ENCODE assay signal across 22 mouse cellular contexts in the genomic region with DNA sequence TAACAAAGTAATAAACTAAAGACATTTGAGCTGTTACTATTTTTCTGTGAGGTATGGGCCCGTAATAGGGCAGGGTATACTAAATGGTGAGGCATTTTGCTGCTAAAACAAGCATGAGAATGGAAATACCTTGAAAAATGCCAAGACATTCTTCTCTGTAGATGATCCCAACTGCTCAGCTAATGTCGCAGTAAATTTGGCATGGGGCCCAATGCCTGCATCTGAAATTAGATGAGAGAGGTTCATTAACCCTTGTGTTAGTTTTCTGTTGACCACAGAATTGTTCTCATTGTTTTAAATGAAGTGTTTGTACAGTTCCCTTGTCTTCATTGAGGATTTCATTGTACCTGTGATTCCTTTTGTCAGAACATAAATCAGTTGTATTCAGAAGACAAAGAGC.
DNase-seq lines count a peak whose midpoint lies in the region; TF ChIP-seq lines count a peak whose summit lies in the region.
"Had no signal": no experiment of that assay in that cellular context is flagged by ENCODE, and none has a peak within 500 bp of the region (broad histone marks: within the 10 kb centered on the region; RNA-seq: fewer than 3 reads in every experiment).

No protein-coding gene starts in this region.

- H3K27me3 ChIP-seq in cerebellum, adult 2 months (ENCODE audit: control insufficient read depth, insufficient read depth, low read length) = no peaks in the 10 kb centered on the region
- H3K27me3 ChIP-seq: heart, embryonic 13.5 days; limb, embryonic 13.5 days; midbrain, embryonic 12.5 days had no signal

- TF ChIP-seq CTCF in cerebellum, adult 2 months (IDR thresholded peaks at IDR 0.05; ENCODE audit: borderline replicate concordance, insufficient read depth, low read depth, low read length) = no peak

- TF ChIP-seq POLR2A in cerebellum, adult 2 months (IDR thresholded peaks at IDR 0.05; ENCODE audit: borderline replicate concordance, insufficient read depth, low read length) = no peak

- H3K27ac ChIP-seq in cerebellum, adult 2 months (ENCODE audit: insufficient read depth, low read length) = no peak overlapping the region
- H3K27ac ChIP-seq: heart, embryonic 13.5 days; limb, embryonic 13.5 days; midbrain, embryonic 12.5 days had no signal

- intact Hi-C loops in left cerebral cortex, postnatal 4 days (cut with DNase I) = no loop called here

- H3K4me3 ChIP-seq in cerebellum, adult 2 months (replicated peaks; ENCODE audit: insufficient read depth, low read depth, low read length) = no peak overlapping the region
- H3K4me3 ChIP-seq: erythroblast, embryonic 14.5 days; heart, embryonic 13.5 days; limb, embryonic 13.5 days; midbrain, embryonic 12.5 days had no signal

- DNase-seq in cerebellum, adult 2 months = peak; percentile 7 to 10
- DNase-seq in cerebellum, adult 9-11 months = no peak
- DNase-seq in left cerebral cortex, postnatal 4 days = peak; percentile 58
- no peak for DNase-seq in left cerebral cortex, adult 8-10 months (ENCODE audit: low spot score in 2 of 2)
- peak; percentile 7 for DNase-seq in brain, adult 2 months (ENCODE audit: low read depth, low spot score)
- peak; percentile 63 to 77 for DNase-seq in cerebellum, postnatal 14 days
- DNase-seq in spleen, postnatal 36 days (ENCODE audit: low spot score in 2 of 2) = no peak
- DNase-seq: adrenal gland, adult 8-10 months; gastrocnemius, postnatal 10 days; heart, postnatal 10 days; kidney, adult 8-10 months; kidney, postnatal 10 days; layer of hippocampus, adult 9-11 months; liver, postnatal 0 days; lung, postnatal 36 days; right cerebral cortex, postnatal 4 days; thymus, adult 2 months; thymus, postnatal 36 days had no signal

- 24% methylated on average over 2 of the region's 2 CpGs for WGBS in cerebellum, adult 2 months

- no peaks in the 10 kb centered on the region for H3K4me1 ChIP-seq in cerebellum, adult 2 months (ENCODE audit: control insufficient read depth, insufficient read depth, low read length)
- H3K4me1 ChIP-seq: heart, embryonic 13.5 days; limb, embryonic 13.5 days; midbrain, embryonic 12.5 days had no signal

Comparison
In these comparisons a context has a peak if more than half of its experiments do, and no peak if none do; other contexts are left out.
1. DNase-seq: peak in cerebellum, adult 2 months (2 of 2), left cerebral cortex, postnatal 4 days (single experiment), brain, adult 2 months (single experiment) and cerebellum, postnatal 14 days (2 of 2); none in cerebellum, adult 9-11 months (single experiment), left cerebral cortex, adult 8-10 months (0 of 2) and spleen, postnatal 36 days (0 of 2).